Mouse (Mus musculus): ENCODE data around the gene Klf2.

DNA sequence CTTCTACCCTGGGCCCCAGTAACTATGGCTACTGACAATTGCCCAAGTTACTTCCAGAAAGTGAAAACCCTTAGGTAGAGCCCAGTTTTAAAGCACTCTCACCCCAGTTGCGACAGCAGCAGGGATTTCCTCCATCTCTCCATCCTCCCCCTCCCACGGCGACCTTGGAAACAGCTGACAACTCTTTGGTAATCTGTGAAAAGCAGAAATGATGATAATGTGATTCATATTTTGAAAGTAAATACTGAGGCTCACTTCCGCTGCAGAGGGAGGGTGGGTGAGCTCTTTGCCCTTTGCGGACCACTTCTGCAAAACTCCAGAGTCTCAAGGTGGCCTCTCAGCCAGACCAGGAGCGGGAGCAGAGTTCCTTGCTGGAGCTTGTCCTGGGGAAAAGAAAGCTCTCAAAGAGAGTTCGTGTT is 3.6 kb downstream of the Klf2 start:
- TF ChIP-seq POLR2A (IDR thresholded peaks at IDR 0.05; ENCODE audit: insufficient read length, low read depth) (no peak), MYOG (IDR thresholded peaks at IDR 0.05; ENCODE audit: control insufficient read depth in 1 of 3, insufficient read depth in 1 of 3, insufficient read length in 2 of 3, low read depth in 2 of 3) (no peak), MAX (IDR thresholded peaks at IDR 0.05; ENCODE audit: low read depth) (no peak), TCF12 (IDR thresholded peaks at IDR 0.05; ENCODE audit: insufficient read depth, poor library complexity, severe bottlenecking) (no peak), CEBPB (IDR thresholded peaks at IDR 0.05; ENCODE audit: insufficient read depth, poor library complexity, severe bottlenecking) (no peak), POLR2AphosphoS2 (IDR thresholded peaks at IDR 0.05; ENCODE audit: insufficient read length, low read depth) (no peak), E2F4 (IDR thresholded peaks at IDR 0.05; ENCODE audit: insufficient read depth) (no peak), TCF3 (IDR thresholded peaks at IDR 0.05; ENCODE audit: insufficient read length, low read depth) (no peak)

Data from myocyte (in vitro differentiated cells).